Mouse (Mus musculus): ENCODE data around the gene Nlrp4f. TPM values are rescaled to one million over a fixed set of nuclear protein-coding genes. Genes with fewer than 3 reads are reported as not detected.

The Nlrp4f gene
- not detected in 2 replicates for polyA plus RNA-seq (2015; fragmentation: Nextera tagmentation; extraction: Ambion mirVana)

- no peaks in the 10 kb centered on the region for H3K36me3 ChIP-seq
- no peak within 1 kb of the TSS for H3K4me3 ChIP-seq
- no peak within 1 kb of the TSS for H3K4me2 ChIP-seq
- ATAC-seq (replicated peaks; ENCODE audit: insufficient number of reproducible peaks, insufficient read depth, low FRiP score, low read depth) = no peak
- H3K27ac ChIP-seq = no peak within 1 kb of the TSS
- H3K9me3 ChIP-seq (replicated peaks) = no peaks in the 10 kb centered on the region
- H3K4me1 ChIP-seq (replicated peaks) = no peaks in the 10 kb centered on the region
- no peaks in the 10 kb centered on the region for H3K27me3 ChIP-seq
- H3K9ac ChIP-seq = no peak within 1 kb of the TSS
- WGBS = 67% methylated on average over 10 of the region's 10 CpGs
Observed at GRCm38 (mm10) chr13:65205877-65206276, at the start of gene Nlrp4f. Gene Nlrp4f, minus strand, starts transcription at chr13:65205977.

GRCm38 (mm10) chr13:65243273-65243672, 37.5 kb upstream of the Nlrp4f start:
- H3K36me3 ChIP-seq = peaks cover 7% of the 10 kb centered on the region; the same call in 1 of the 2 replicates
- no peak overlapping the region for H3K4me2 ChIP-seq
- no peak overlapping the region for H3K4me3 ChIP-seq
- H3K9me3 ChIP-seq (replicated peaks) = no peaks in the 10 kb centered on the region
- H3K4me1 ChIP-seq (replicated peaks) = peaks cover 16% of the 10 kb centered on the region
- ATAC-seq (replicated peaks; ENCODE audit: insufficient number of reproducible peaks, insufficient read depth, low FRiP score, low read depth) = no peak
- H3K27ac ChIP-seq = no peak overlapping the region
- no peak overlapping the region for H3K9ac ChIP-seq
- 92% methylated on average over 4 of the region's 4 CpGs for WGBS
- H3K27me3 ChIP-seq = no peaks in the 10 kb centered on the region

- Histone ChIP-seq H3K9me3 (replicated peaks) (no peaks in the 10 kb centered on the region), H3K27me3 (no peaks in the 10 kb centered on the region), H3K27ac (no peak overlapping the region), H3K4me1 (replicated peaks) (peaks cover 16% of the 10 kb centered on the region), H3K4me3 (peak overlapping the region; percentile 87), H3K36me3 (no peaks in the 10 kb centered on the region), H3K9ac (peak overlapping the region; percentile 60), H3K4me2 (peak overlapping the region; percentile 99)
- no peak for ATAC-seq (replicated peaks; ENCODE audit: insufficient number of reproducible peaks, insufficient read depth, low FRiP score, low read depth)
- 31% methylated on average over 27 of the region's 27 CpGs for WGBS
Observed at GRCm38 (mm10) chr13:65242319-65242787, 36.6 kb upstream of the Nlrp4f start.

- peak; percentile 12 for ATAC-seq (replicated peaks; ENCODE audit: insufficient number of reproducible peaks, insufficient read depth, low FRiP score, low read depth)
- H3K27ac ChIP-seq = peak overlapping the region; percentile 89
- WGBS = 1% methylated on average over 51 of the region's 51 CpGs
- H3K36me3 ChIP-seq = no peaks in the 10 kb centered on the region
- no peaks in the 10 kb centered on the region for H3K27me3 ChIP-seq
- no peaks in the 10 kb centered on the region for H3K9me3 ChIP-seq (replicated peaks)
- peaks cover 16% of the 10 kb centered on the region for H3K4me1 ChIP-seq (replicated peaks)
- peak overlapping the region; percentile 87 for H3K4me3 ChIP-seq
- peak overlapping the region; percentile 60 for H3K9ac ChIP-seq
- H3K4me2 ChIP-seq = peak overlapping the region; percentile 99
Observed at GRCm38 (mm10) chr13:65241627-65242318, 36.0 kb upstream of the Nlrp4f start.

GRCm38 (mm10) chr13:65241099-65241626, 35.4 kb upstream of the Nlrp4f start:
- peak overlapping the region; percentile 99 for H3K4me2 ChIP-seq
- H3K4me3 ChIP-seq = peak overlapping the region; percentile 87
- peak overlapping the region; percentile 89 for H3K27ac ChIP-seq
- H3K27me3 ChIP-seq = no peaks in the 10 kb centered on the region
- peak; percentile 77 for ATAC-seq (replicated peaks; ENCODE audit: insufficient number of reproducible peaks, insufficient read depth, low FRiP score, low read depth)
- peak overlapping the region; percentile 60 for H3K9ac ChIP-seq
- no peaks in the 10 kb centered on the region for H3K36me3 ChIP-seq
- WGBS = under 1% methylated on average over 45 of the region's 45 CpGs
- H3K9me3 ChIP-seq (replicated peaks) = no peaks in the 10 kb centered on the region
- peaks cover 16% of the 10 kb centered on the region for H3K4me1 ChIP-seq (replicated peaks)

GRCm38 (mm10) chr13:65240509-65241098, 34.8 kb upstream of the Nlrp4f start:
- ATAC-seq (replicated peaks; ENCODE audit: insufficient number of reproducible peaks, insufficient read depth, low FRiP score, low read depth) = peak; percentile 89
- no peaks in the 10 kb centered on the region for H3K9me3 ChIP-seq (replicated peaks)
- no peaks in the 10 kb centered on the region for H3K27me3 ChIP-seq
- H3K36me3 ChIP-seq = no peaks in the 10 kb centered on the region
- peaks cover 16% of the 10 kb centered on the region for H3K4me1 ChIP-seq (replicated peaks)
- WGBS = under 1% methylated on average over 28 of the region's 28 CpGs
- H3K4me2 ChIP-seq = peak overlapping the region; percentile 99
- peak overlapping the region; percentile 89 for H3K27ac ChIP-seq
- peak overlapping the region; percentile 87 for H3K4me3 ChIP-seq
- H3K9ac ChIP-seq = peak overlapping the region; percentile 60

- Histone ChIP-seq H3K27me3 (no peaks in the 10 kb centered on the region), H3K4me2 (no peak overlapping the region), H3K4me1 (replicated peaks) (peaks cover 9% of the 10 kb centered on the region), H3K27ac (no peak overlapping the region), H3K36me3 (no peaks in the 10 kb centered on the region), H3K4me3 (no peak overlapping the region), H3K9me3 (replicated peaks) (no peaks in the 10 kb centered on the region), H3K9ac (no peak overlapping the region)
- 62% methylated on average over 9 of the region's 9 CpGs for WGBS
- ATAC-seq (replicated peaks; ENCODE audit: insufficient number of reproducible peaks, insufficient read depth, low FRiP score, low read depth) = no peak
Observed at GRCm38 (mm10) chr13:65237211-65237610, 31.4 kb upstream of the Nlrp4f start.

GRCm38 (mm10) chr13:65226657-65227056, 20.9 kb upstream of the Nlrp4f start:
- Histone ChIP-seq H3K36me3 (no peaks in the 10 kb centered on the region), H3K27me3 (no peaks in the 10 kb centered on the region)
- no peak for ATAC-seq (replicated peaks; ENCODE audit: insufficient number of reproducible peaks, insufficient read depth, low FRiP score, low read depth)

GRCm38 (mm10) chr13:65225945-65226344, 20.2 kb upstream of the Nlrp4f start:
- no peaks in the 10 kb centered on the region; the same call in 1 of the 2 replicates for H3K9me3 ChIP-seq (replicated peaks)
- H3K27me3 ChIP-seq = no peaks in the 10 kb centered on the region
- no peaks in the 10 kb centered on the region for H3K36me3 ChIP-seq
- WGBS = 48% methylated on average over 6 of the region's 6 CpGs
- no peak overlapping the region for H3K9ac ChIP-seq
- no peaks in the 10 kb centered on the region for H3K4me1 ChIP-seq (replicated peaks)
- no peak overlapping the region for H3K27ac ChIP-seq
- ATAC-seq (replicated peaks; ENCODE audit: insufficient number of reproducible peaks, insufficient read depth, low FRiP score, low read depth) = no peak
- no peak overlapping the region for H3K4me3 ChIP-seq
- H3K4me2 ChIP-seq = no peak overlapping the region

More at GRCm38 (mm10) chr13:65226657-65227056, 20.9 kb upstream of the Nlrp4f start:
- H3K4me1 ChIP-seq (replicated peaks) = no peaks in the 10 kb centered on the region
- H3K4me3 ChIP-seq = no peak overlapping the region
- H3K9ac ChIP-seq = no peak overlapping the region
- H3K27ac ChIP-seq = no peak overlapping the region
- WGBS = 79% methylated on average over 2 of the region's 2 CpGs
- no peak overlapping the region for H3K4me2 ChIP-seq
- H3K9me3 ChIP-seq (replicated peaks) = no peaks in the 10 kb centered on the region; the same call in 1 of the 2 replicates

GRCm38 (mm10) chr13:65200667-65201066, 5.1 kb downstream of the Nlrp4f start:
- no peaks in the 10 kb centered on the region; the same call in 1 of the 2 replicates for H3K9me3 ChIP-seq (replicated peaks)
- H3K4me3 ChIP-seq = no peak overlapping the region
- H3K4me2 ChIP-seq = no peak overlapping the region
- WGBS = 60% methylated on average over 1 of the region's 1 CpGs
- no peak overlapping the region for H3K27ac ChIP-seq
- no peaks in the 10 kb centered on the region for H3K4me1 ChIP-seq (replicated peaks)
- H3K27me3 ChIP-seq = no peaks in the 10 kb centered on the region
- H3K9ac ChIP-seq = no peak overlapping the region
- H3K36me3 ChIP-seq = no peaks in the 10 kb centered on the region
- ATAC-seq (replicated peaks; ENCODE audit: insufficient number of reproducible peaks, insufficient read depth, low FRiP score, low read depth) = no peak

GRCm38 (mm10) chr13:65176472-65177091, 29.2 kb downstream of the Nlrp4f start:
- H3K9me3 ChIP-seq (replicated peaks) = no peaks in the 10 kb centered on the region
- no peaks in the 10 kb centered on the region for H3K27me3 ChIP-seq

More at GRCm38 (mm10) chr13:65176472-65177091, 29.2 kb downstream of the Nlrp4f start:
- Histone ChIP-seq H3K4me1 (replicated peaks) (peaks cover 3% of the 10 kb centered on the region; the same call in 1 of the 2 replicates), H3K4me3 (no peak overlapping the region), H3K36me3 (no peaks in the 10 kb centered on the region), H3K9ac (no peak overlapping the region), H3K27ac (no peak overlapping the region), H3K4me2 (no peak overlapping the region)
- ATAC-seq (replicated peaks; ENCODE audit: insufficient number of reproducible peaks, insufficient read depth, low FRiP score, low read depth) = no peak
- 44% methylated on average over 15 of the region's 15 CpGs for WGBS
